Mouse (Mus musculus) adrenal gland, adult 18-20 months (tissue): ENCODE measurements around the gene Fam72a. TPM values are rescaled to one million over a fixed set of nuclear protein-coding genes. Genes with fewer than 3 reads are reported as not detected.

Source experiments
- DNase-seq, 2 experiments: peaks; one replicate each; pipeline ENCODE4 v3.0.0; 2021 to 2022; ENCODE audit warnings: low spot score in 2 of 2
- long read RNA-seq, 2 experiments: library from polyadenylated mRNA; stranded (forward); transcript quantifications; one replicate each; pipeline ENCODE4 v2.0.0; 2021
- total RNA-seq, 2 experiments: library from RNA; stranded (reverse); gene quantifications; 1 replicate in 1 of 2; 2 replicates in 1 of 2; pipeline ENCODE4 v1.2.3; 2021

The Fam72a gene
- total RNA-seq, result 1 to 10 TPM in 1 of 2 experiments, under 1 TPM in 1; 0.83 to 1.1 TPM
- long read RNA-seq, experiment 1, result 0 reads
- long read RNA-seq, experiment 2, partial matches to known transcripts, result 0 of 2 reads
- long read RNA-seq, experiment 2, other reads (novel, unspliced or antisense), result 0 of 2 reads

DNA sequence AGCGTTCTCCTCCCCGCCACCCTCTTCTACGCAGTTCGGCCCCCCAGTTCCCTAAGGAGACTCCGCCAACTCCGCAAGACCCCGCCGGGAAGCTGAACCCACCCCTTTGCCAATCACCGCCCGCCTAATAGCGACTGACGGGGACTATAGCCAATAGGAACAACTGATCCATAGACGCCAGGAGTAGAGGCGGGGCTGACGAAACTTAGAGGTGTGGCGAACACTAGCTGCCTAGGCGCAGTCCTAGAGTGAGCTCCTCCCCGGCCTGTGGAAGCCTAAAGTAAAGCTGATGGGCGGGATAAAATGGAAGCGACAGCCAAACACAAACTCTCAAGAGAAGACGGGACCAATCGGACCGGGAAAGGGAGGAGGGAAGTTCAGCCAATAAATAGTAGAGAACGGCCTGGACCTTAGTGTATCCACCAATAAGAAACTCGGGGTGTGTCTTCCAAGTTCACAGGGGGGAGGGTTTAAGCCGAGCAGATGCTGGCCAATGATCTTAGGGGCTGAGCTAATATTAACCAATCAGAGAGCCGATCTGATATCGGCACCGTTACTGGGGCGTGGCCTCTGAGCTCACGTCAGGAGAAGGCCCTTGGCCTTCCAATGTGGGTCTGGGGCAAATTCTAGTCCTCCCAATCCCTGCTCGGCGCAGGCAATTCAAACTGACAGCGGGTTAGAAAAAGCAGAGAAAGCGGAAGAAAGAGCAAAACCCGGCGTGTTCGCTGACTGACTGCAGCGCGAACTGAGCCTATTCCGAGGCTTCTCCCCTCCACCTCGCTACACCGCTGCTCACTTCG is at the start of gene Fam72a, which contains the start of gene Srgap2:
TSS of gene Fam72a (plus strand) at position 623 of the 800 bp plus-strand sequence.
TSS of gene Srgap2 (minus strand) at position 72 of the 800 bp plus-strand sequence.
- peak; percentile 93 to 97 for DNase-seq

- no peak for DNase-seq
Measured at GRCm38 (mm10) chr1:131478770-131479305, 48.9 kb upstream of the Fam72a start.

GRCm38 (mm10) chr1:131481391-131481790 is 46.3 kb upstream of the Fam72a start:
- no peak for DNase-seq

DNA sequence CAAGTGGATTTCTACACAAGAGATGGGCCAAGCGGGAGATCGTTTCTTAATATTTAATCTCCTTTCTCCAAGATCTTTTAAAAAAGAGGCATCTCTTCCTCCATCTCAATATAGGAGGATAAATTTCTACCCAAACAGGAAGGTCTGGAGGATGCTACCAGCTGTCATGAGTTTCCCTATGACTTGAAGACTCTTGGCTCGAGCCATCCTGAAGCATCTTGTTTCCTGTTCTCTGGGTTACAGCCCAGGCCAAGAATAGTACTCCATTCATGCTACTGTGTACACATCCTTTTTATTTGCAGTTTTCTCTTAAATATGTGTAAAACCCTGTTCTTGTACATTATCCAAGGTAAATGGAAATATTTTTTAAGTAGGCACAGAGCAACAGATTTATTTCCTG is 45.5 kb upstream of the Fam72a start:
- DNase-seq, result no peak

DNA sequence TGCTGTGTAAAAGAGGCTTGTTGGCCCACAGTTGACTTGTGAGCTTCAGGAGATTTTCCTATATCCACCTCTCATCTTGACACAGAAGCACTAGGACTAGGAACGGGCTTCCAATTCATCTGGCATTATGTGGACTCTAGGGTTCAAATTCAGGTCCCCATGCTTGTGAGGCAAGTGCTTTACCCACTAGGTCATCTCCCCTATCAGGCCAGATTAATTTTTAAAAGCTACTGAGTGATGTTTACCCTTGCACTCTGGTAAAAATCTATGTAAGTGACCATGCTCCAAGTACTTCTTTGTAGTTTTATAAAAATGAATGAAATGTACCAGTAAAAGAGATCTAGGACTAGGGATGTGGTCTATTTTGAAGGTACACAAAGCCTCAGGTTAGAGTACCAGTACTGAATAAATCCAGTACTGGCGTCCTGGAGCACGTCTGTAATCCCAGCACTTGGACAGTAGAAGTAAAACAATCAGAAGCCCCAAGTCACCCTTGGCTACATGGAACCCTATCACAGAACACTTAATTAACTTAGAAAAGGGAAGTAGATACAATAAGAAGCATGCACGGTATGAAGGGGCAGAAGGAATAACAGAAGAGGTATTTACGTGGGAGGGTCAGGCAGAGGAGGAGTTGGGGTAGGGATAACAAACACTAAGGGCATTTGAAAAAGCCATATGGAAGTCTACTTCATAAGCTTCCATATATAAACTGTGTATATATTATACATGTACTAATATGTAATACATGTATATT is 41.4 kb upstream of the Fam72a start:
- no peak for DNase-seq

DNA sequence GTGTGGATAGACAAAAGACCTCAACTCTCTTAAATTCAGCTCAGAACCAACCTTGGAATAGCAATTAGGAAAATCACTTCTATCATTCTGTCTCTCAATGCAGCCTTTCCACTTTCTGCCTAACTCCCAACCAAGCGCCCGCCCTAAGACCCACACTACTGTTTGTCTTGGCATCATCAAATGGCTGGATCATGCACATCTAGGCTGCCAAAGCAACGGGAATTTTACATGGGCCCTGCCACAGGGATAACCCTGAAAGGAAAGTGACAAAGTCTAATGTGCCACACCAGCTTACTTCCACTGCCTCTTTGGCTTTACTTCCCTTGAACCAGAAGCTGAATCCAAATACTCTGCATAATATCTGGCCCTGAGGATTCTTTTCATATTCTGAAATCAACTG is 38.4 kb upstream of the Fam72a start:
- DNase-seq, result no peak

DNA sequence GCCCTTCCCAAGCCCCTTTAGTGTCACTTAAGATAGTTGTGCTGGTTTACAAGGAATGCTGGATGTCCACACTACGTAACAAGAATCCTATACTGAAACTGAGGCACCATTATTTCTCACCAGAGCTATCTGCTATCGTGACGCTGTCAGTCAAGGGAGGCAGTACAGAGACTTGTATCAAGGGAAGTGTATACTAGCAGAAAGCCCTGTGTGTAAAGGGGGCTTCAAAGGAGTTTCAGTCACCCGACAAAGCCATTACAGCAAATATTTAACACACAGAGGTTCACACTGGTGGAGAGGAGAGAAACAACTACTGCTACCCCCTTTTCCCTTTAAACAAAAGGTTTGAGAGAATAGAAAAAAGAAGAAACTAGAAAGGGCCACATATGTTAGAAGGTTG is 36.1 kb upstream of the Fam72a start:
- no peak for DNase-seq

DNA sequence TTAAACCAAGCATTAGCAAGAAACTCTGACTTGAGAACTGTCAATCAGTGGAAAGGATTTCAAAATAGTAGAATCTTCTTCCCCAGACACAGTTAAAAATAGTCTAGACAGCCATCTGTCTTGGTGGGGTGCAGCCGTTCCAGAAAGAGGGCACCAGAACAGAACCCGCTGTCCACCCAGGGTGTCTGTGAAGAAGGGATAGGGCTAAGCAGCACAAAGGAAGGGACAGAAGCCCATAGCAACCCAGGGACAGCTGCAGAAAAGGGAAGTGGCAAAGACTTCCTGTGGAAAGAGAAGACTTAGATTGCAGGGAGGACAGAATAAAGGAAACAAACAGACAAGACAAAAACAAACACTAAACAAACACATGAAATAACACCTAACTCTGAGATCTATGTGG is 35.3 kb upstream of the Fam72a start:
- DNase-seq, result no peak

- DNase-seq, result peak; percentile 31 to 36
Measured at GRCm38 (mm10) chr1:131493966-131494898, 33.5 kb upstream of the Fam72a start.

GRCm38 (mm10) chr1:131498231-131498630 is 29.5 kb upstream of the Fam72a start:
- DNase-seq, result no peak

- DNase-seq, result no peak
Measured at GRCm38 (mm10) chr1:131501681-131502080, 26.0 kb upstream of the Fam72a start.

GRCm38 (mm10) chr1:131511131-131511530 is 16.6 kb upstream of the Fam72a start:
- DNase-seq, result no peak

DNA sequence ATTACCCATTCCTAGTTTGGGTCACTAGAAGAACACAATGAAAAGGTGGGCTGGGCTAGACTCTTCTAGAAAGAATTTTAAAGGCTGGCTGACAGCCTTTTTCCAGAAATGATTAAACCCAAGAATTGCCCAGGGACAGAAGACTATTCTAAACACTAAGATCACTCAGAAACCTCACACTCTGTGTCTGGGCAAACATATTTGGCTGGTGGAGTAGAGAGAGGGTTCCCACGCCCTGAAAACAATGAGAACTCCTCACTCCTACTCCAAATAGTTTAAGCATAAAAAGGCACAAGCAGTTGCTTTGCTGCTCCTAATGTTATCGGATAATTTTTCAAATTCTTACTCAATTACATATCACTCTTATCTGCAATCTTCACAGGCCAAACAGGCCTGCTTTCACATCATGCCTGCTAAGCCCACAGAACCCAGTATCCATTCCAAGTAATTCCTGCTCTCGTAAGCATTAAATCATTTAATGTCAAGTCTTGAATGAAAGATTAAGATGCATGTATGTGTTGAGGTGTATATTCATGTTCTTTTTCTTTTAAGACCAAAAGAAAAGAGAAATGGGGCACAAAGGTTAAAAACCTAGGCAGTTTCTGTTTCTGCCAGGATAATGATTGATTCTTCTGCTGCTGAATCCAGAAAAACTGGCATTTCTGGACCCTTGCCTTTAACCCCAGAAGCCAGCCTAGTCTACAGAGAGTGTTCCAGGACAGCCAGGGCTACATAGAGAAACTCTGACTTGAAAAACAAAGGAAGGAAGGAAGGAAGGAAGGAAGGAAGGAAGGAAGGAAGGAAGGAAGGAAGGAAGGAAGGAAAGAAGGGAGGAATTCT is 15.8 kb upstream of the Fam72a start:
- no peak for DNase-seq

GRCm38 (mm10) chr1:131513136-131513535 is 14.6 kb upstream of the Fam72a start:
- DNase-seq, result no peak

- DNase-seq, result no peak
Measured at GRCm38 (mm10) chr1:131514197-131514596, 13.5 kb upstream of the Fam72a start.

- no peak for DNase-seq
Measured at GRCm38 (mm10) chr1:131516588-131516987, 11.1 kb upstream of the Fam72a start.

DNA sequence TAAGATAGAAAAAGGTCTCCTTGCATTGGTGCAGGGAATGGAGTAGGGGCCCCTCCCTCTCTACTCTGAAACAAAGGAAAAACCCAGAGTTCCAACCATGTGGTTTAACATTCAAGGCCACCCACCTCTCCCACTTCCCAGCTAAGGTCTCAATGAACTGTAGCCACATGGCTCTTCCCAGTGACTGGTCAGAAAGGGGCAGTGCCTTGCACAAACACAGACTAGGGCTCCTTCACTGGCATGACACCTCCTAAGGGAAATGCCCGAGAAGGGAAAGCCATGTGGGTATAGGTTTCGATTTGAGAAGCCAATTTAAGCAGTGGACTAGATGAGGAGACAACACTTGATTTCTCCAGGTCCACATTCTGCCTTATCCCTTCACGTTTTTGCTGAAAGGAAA is 3.9 kb upstream of the Fam72a start:
- DNase-seq, result no peak

GRCm38 (mm10) chr1:131525101-131525585 is 2.6 kb upstream of the Fam72a start:
- DNase-seq, result peak; percentile 37 to 38

GRCm38 (mm10) chr1:131525586-131526271 is 2.0 kb upstream of the Fam72a start:
- DNase-seq, result peak; percentile 44
